ENCODE assay signal across 33 mouse cellular contexts in the genomic region with DNA sequence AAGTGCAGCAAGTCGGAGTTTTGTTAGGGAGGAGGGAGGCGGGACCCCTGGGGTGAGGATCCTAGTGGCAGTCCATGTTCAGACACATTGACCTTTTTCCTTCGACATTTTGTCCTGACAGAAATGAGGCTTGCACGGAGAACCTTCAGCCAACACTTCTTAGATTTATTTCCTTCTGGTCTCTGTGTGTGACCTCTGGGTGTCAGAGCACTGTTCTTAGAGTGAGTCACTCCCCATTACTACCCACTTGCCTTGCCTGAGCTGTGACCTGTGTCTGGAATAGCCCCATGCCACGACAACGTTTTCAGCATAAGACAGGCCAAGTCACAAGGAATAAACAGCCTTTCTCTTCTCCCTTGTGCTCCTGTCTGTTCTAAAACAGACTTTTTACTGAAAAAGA. TPM values are rescaled to one million over a fixed set of nuclear protein-coding genes. Genes with fewer than 3 reads are reported as not detected.
DNase-seq lines count a peak whose midpoint lies in the region; TF ChIP-seq lines count a peak whose summit lies in the region.
"Had no signal": no experiment of that assay in that cellular context is flagged by ENCODE, and none has a peak within 500 bp of the region (broad histone marks: within the 10 kb centered on the region; RNA-seq: fewer than 3 reads in every experiment).

No protein-coding gene starts in this region.

- H3K27me3 ChIP-seq in small intestine, adult 2 months (ENCODE audit: control insufficient read depth, insufficient read depth, low read length), result no peaks in the 10 kb centered on the region
- H3K27me3 ChIP-seq: embryonic facial prominence, embryonic 12.5 days; forebrain, embryonic 15.5 days; heart, embryonic 13.5 days; intestine, embryonic 15.5 days; liver, embryonic 12.5 days; Patski had no signal

- H3K36me3 ChIP-seq in small intestine, adult 2 months (ENCODE audit: control insufficient read depth, insufficient read depth, low read length), result no peaks in the 10 kb centered on the region
- H3K36me3 ChIP-seq: embryonic facial prominence, embryonic 12.5 days; forebrain, embryonic 10.5 days; forebrain, embryonic 15.5 days; heart, embryonic 13.5 days; intestine, embryonic 15.5 days; midbrain, embryonic 12.5 days had no signal

- TF ChIP-seq POLR2A in small intestine, adult 2 months (IDR thresholded peaks at IDR 0.05; ENCODE audit: low read depth, low read length), result no peak

- H3K27ac ChIP-seq in gastrocnemius, adult 2 months, result 0 out of 2 replicates have a peak overlapping the region, but pooled peaks have one; percentile 72
- H3K27ac ChIP-seq in small intestine, adult 2 months (ENCODE audit: insufficient read depth, low read depth, low read length), result peak overlapping the region; percentile 81
- H3K27ac ChIP-seq: embryonic facial prominence, embryonic 12.5 days; forebrain, embryonic 10.5 days; forebrain, embryonic 15.5 days; heart, embryonic 13.5 days; hindbrain, postnatal 0 days; intestine, embryonic 15.5 days; kidney, postnatal 0 days; midbrain, embryonic 12.5 days; stomach, postnatal 0 days had no signal

- WGBS in small intestine, adult 2 months, result 53% methylated on average over 6 of the region's 6 CpGs

- intact Hi-C loops in gastrocnemius, adult 2 months (cut with DNase I), result loop anchor here (5.0 kb wide), 2 partner anchors 32 to 43 kb away; partner anchors contain the start of gene Galnt10

- no peak for TF ChIP-seq CTCF in gastrocnemius, adult 2 months (IDR thresholded peaks at IDR 0.05)
- TF ChIP-seq CTCF in small intestine, adult 2 months (IDR thresholded peaks at IDR 0.05; ENCODE audit: extremely low read depth, insufficient read length, insufficient replicate concordance, low read depth, low read length), result no peak

- H3K4me3 ChIP-seq in gastrocnemius, adult 2 months, result no peak overlapping the region
- H3K4me3 ChIP-seq in small intestine, adult 2 months (ENCODE audit: low read depth, low read length), result no peak overlapping the region
- H3K4me3 ChIP-seq: embryonic facial prominence, embryonic 12.5 days; forebrain, embryonic 10.5 days; forebrain, embryonic 15.5 days; heart, embryonic 13.5 days; intestine, embryonic 15.5 days; liver, embryonic 12.5 days; midbrain, embryonic 12.5 days had no signal

- peaks cover 79% of the 10 kb centered on the region for H3K4me1 ChIP-seq in small intestine, adult 2 months (ENCODE audit: control insufficient read depth, insufficient read depth, insufficient read length, low read length)

- no peak for DNase-seq in gastrocnemius, adult 2 months
- no peak for DNase-seq in gastrocnemius, adult 8-10 months (ENCODE audit: low spot score in 2 of 2)
- peak; percentile 39 for DNase-seq in lung, postnatal 36 days
- DNase-seq in lung, postnatal 25 days (ENCODE audit: low spot score), result no peak
- DNase-seq in NIH3T3 (ENCODE audit: low read depth), result peak; percentile 54
- DNase-seq in heart, postnatal 4 days, result no peak
- DNase-seq: adrenal gland, adult 8-10 months; cerebellum, adult 11-12 months; cerebellum, adult 9-11 months; embryo, embryonic 11 days; gastrocnemius, postnatal 10 days; heart, postnatal 10 days; kidney, adult 8-10 months; layer of hippocampus, postnatal 36 days; left cerebral cortex, postnatal 4 days; liver, postnatal 0 days; retina, postnatal 1 day; right cerebral cortex, postnatal 25 days; spleen, adult 18-20 months; thymus, adult 18-20 months; thymus, postnatal 25 days had no signal

RNA-seq across cellular contexts. Expression of gene Galnt10, which starts 44.6 kb away (rescaled TPM):
- 1 to 10 TPM; 5.1 to 6.4 TPM for total RNA-seq in gastrocnemius, adult 2 months (2021)
- 1 to 10 TPM; 2.3 to 3.5 (median 3.2) TPM for total RNA-seq in gastrocnemius, adult 8-10 months (2022)
- 21.6 and 37.0 TPM in 2 replicates for polyA plus RNA-seq in small intestine, adult 2 months (2012; rRNA removed)
- 1 to 10 TPM; 8.2 to 9.1 TPM for total RNA-seq in heart, postnatal 4 days (2021)

Comparison
In these comparisons a context has a peak if more than half of its experiments do, and no peak if none do; other contexts are left out.
1. DNase-seq: peak in lung, postnatal 36 days (single experiment) and NIH3T3 (single experiment); none in gastrocnemius, adult 2 months (single experiment), gastrocnemius, adult 8-10 months (0 of 2), lung, postnatal 25 days (single experiment) and heart, postnatal 4 days (single experiment).